Mouse (Mus musculus) heart, postnatal 0 days (tissue): ENCODE measurements at regions not wholly inside any gene's neighbourhood (a gene's known extent, or its start where the extent isn't known, plus 50 kb on each side); places are given as distances from the start of the nearest gene placed in this dataset.

Source experiments
- CTCF ChIP-seq: IDR thresholded peaks from 2 replicates; pipeline ENCODE4 v1.5.1; 2016; ENCODE audit warnings: antibody characterized with exemption, control low read depth, low read depth
- EP300 ChIP-seq: IDR thresholded peaks from 2 replicates; pipeline ENCODE4 v1.6.1; 2016; ENCODE audit warnings: antibody characterized with exemption, low read depth

GRCm38 (mm10) chr19:14798417-14798816 is 200.6 kb upstream of the Tle4 start:
- TF ChIP-seq CTCF = no peak
- no peak for TF ChIP-seq EP300
